Comparison of ENCODE assay signal across 8 mouse cellular contexts in genomic region chr9:110655651-110656007, GRCm38 (mm10). TPM values are rescaled to one million over a fixed set of nuclear protein-coding genes. Genes with fewer than 3 reads are reported as not detected.
DNase-seq lines count a peak whose midpoint lies in the region; ATAC-seq and TF ChIP-seq lines count a peak whose summit lies in the region.

No protein-coding gene starts in this region.

- peak overlapping the region; percentile 85 for H3K9ac ChIP-seq in heart, embryonic 14.5 days (ENCODE audit: low read length)
- H3K9ac ChIP-seq in forebrain, postnatal 0 days = peak overlapping the region; percentile 90

- 81% methylated on average over 9 of the region's 10 CpGs for WGBS in heart, embryonic 14.5 days
- 83% methylated on average over 10 of the region's 10 CpGs for WGBS in forebrain, postnatal 0 days
- WGBS in midbrain, embryonic 10.5 days = 82% methylated on average over 10 of the region's 10 CpGs

- H3K4me3 ChIP-seq in heart, embryonic 14.5 days (ENCODE audit: control insufficient read depth in 1 of 2, insufficient read depth in 1 of 2, low read depth in 1 of 2, low read length in 2 of 2) = peak overlapping the region; percentile 27 to 72
- H3K4me3 ChIP-seq in G1E (ENCODE audit: low read depth, low read length) = peak overlapping the region; percentile 78
- H3K4me3 ChIP-seq in forebrain, postnatal 0 days (ENCODE audit: low read depth, low read length) = peak overlapping the region; percentile 75
- peak overlapping the region; percentile 78 for H3K4me3 ChIP-seq in midbrain, embryonic 10.5 days

- peak overlapping the region; percentile 85 for H3K4me2 ChIP-seq in heart, embryonic 14.5 days (ENCODE audit: low read length)
- H3K4me2 ChIP-seq in forebrain, postnatal 0 days (ENCODE audit: low read depth) = peak overlapping the region; percentile 70

- no peak for DNase-seq in heart, postnatal 36 days
- no peak for DNase-seq in G1E (ENCODE audit: low spot score)
- no peak for DNase-seq in forebrain, postnatal 0 days
- no peak for DNase-seq in midbrain, embryonic 10.5 days (ENCODE audit: low spot score)
- no peak for DNase-seq in layer of hippocampus, adult 18-20 months (ENCODE audit: low spot score in 2 of 2)
- no peak for DNase-seq in thymus, postnatal 4 days
- no peak for DNase-seq in frontal cortex, adult 2 months (ENCODE audit: extremely low spot score in 1 of 2, low spot score in 1 of 2)

- H3K27me3 ChIP-seq in heart, embryonic 14.5 days (ENCODE audit: control insufficient read depth, insufficient read depth, low read length) = no peaks in the 10 kb centered on the region
- H3K27me3 ChIP-seq in G1E (ENCODE audit: insufficient read depth, low read length) = no peaks in the 10 kb centered on the region
- H3K27me3 ChIP-seq in forebrain, postnatal 0 days (ENCODE audit: insufficient read depth, low read length) = no peaks in the 10 kb centered on the region; the same call in 1 of the 2 replicates
- peaks cover 31% of the 10 kb centered on the region for H3K27me3 ChIP-seq in midbrain, embryonic 10.5 days (ENCODE audit: low read depth, poor library complexity, severe bottlenecking)

- no peaks in the 10 kb centered on the region for H3K9me3 ChIP-seq in heart, embryonic 14.5 days (ENCODE audit: control insufficient read depth, low read length)
- H3K9me3 ChIP-seq in G1E (replicated peaks) = no peaks in the 10 kb centered on the region
- H3K9me3 ChIP-seq in forebrain, postnatal 0 days (ENCODE audit: low read length) = no peaks in the 10 kb centered on the region
- H3K9me3 ChIP-seq in midbrain, embryonic 10.5 days (replicated peaks) = no peaks in the 10 kb centered on the region

- peaks cover 23 to 43% of the 10 kb centered on the region in 2 experiments for H3K4me1 ChIP-seq in heart, embryonic 14.5 days (ENCODE audit: control insufficient read depth in 2 of 2, insufficient read depth in 2 of 2, low read length in 2 of 2)
- H3K4me1 ChIP-seq in G1E (ENCODE audit: insufficient read depth, low read depth, low read length) = peaks cover 78% of the 10 kb centered on the region
- peaks cover 4% of the 10 kb centered on the region; the same call in 1 of the 2 replicates for H3K4me1 ChIP-seq in forebrain, postnatal 0 days (ENCODE audit: insufficient read depth)
- H3K4me1 ChIP-seq in midbrain, embryonic 10.5 days = peaks cover 57% of the 10 kb centered on the region

- TF ChIP-seq CTCF in G1E (IDR thresholded peaks at IDR 0.05; ENCODE audit: low read depth, low read length) = no peak
- no peak for TF ChIP-seq CTCF in forebrain, postnatal 0 days (IDR thresholded peaks at IDR 0.05; ENCODE audit: low read depth)

- intact Hi-C loops in heart, postnatal 36 days (cut with DNase I) = no loop called here

- no peak for ATAC-seq in heart, embryonic 14.5 days (ENCODE audit: insufficient number of reproducible peaks, insufficient read depth, low FRiP score, low read depth)
- ATAC-seq in G1E (ENCODE audit: extremely low read depth, insufficient number of reproducible peaks, low FRiP score, poor library complexity, severe bottlenecking) = no peak
- no peak for ATAC-seq in forebrain, postnatal 0 days

- peak overlapping the region; percentile 64 to 94 for H3K27ac ChIP-seq in heart, embryonic 14.5 days (replicated peaks in 1 of 2; ENCODE audit: control insufficient read depth in 1 of 2, insufficient read depth in 1 of 2, low read depth in 2 of 2, low read length in 2 of 2)
- peak overlapping the region; percentile 97 for H3K27ac ChIP-seq in forebrain, postnatal 0 days (ENCODE audit: low read depth, low read length)
- H3K27ac ChIP-seq in midbrain, embryonic 10.5 days (replicated peaks) = peak overlapping the region; percentile 98

- peaks cover 7% of the 10 kb centered on the region for H3K36me3 ChIP-seq in heart, embryonic 14.5 days (ENCODE audit: control insufficient read depth, insufficient read depth, low read length)
- peaks cover 39% of the 10 kb centered on the region for H3K36me3 ChIP-seq in G1E (replicated peaks)
- 0 out of 2 replicates have a peak, but pooled peaks cover 3% of the 10 kb centered on the region for H3K36me3 ChIP-seq in forebrain, postnatal 0 days (ENCODE audit: insufficient read depth)
- peaks cover 12% of the 10 kb centered on the region for H3K36me3 ChIP-seq in midbrain, embryonic 10.5 days

RNA-seq across cellular contexts. Expression of gene Ccdc12, which starts 0.7 kb away (rescaled TPM):
- polyA plus RNA-seq in heart, embryonic 14.5 days (2014; fragmentation: Nextera tagmentation; extraction: Ambion mirVana) = 146 and 147 TPM in 2 replicates
- 10 to 100 TPM; 60.6 to 66.9 TPM for total RNA-seq in heart, postnatal 36 days (2021)
- total RNA-seq in G1E (2014; fragmentation: Nextera tagmentation) = 36.2 TPM in 2 replicates
- 202 and 222 TPM in 2 replicates for total RNA-seq in G1E (2017)
- polyA plus RNA-seq in G1E (2012) = 331 and 365 TPM in 2 replicates
- total RNA-seq in forebrain, postnatal 0 days (2014; rRNA removed) = 38.4 and 48.4 TPM in 2 replicates
- 103 and 104 TPM in 2 replicates for polyA plus RNA-seq in forebrain, postnatal 0 days (2015; fragmentation: Nextera tagmentation; extraction: Ambion mirVana)
- polyA plus RNA-seq in midbrain, embryonic 10.5 days (2016; fragmentation: Nextera tagmentation; extraction: Ambion mirVana) = 176 and 189 TPM in 2 replicates
- total RNA-seq in layer of hippocampus, adult 18-20 months (2021) = 10 to 100 TPM; 50.9 to 62.8 TPM
- polyA plus RNA-seq in frontal cortex, adult 2 months (2012; rRNA removed) = 105 and 106 TPM in 2 replicates

RNA-seq across cellular contexts. Expression of gene Nbeal2, which starts 1.7 kb away (rescaled TPM):
- polyA plus RNA-seq in heart, embryonic 14.5 days (2014; fragmentation: Nextera tagmentation; extraction: Ambion mirVana) = 2.4 and 2.7 TPM in 2 replicates
- 10 to 100 TPM in 1 of 2 experiments, 1 to 10 TPM in 1; 9.5 to 11.0 TPM for total RNA-seq in heart, postnatal 36 days (2021)
- total RNA-seq in G1E (2014; fragmentation: Nextera tagmentation) (26.1 and 37.4 TPM in 2 replicates), G1E (2017) (28.1 and 32.5 TPM in 2 replicates)
- 56.7 and 64.7 TPM in 2 replicates for polyA plus RNA-seq in G1E (2012)
- 6.1 and 17.6 TPM in 2 replicates for total RNA-seq in forebrain, postnatal 0 days (2014; rRNA removed)
- 1.1 and 2.0 TPM in 2 replicates for polyA plus RNA-seq in forebrain, postnatal 0 days (2015; fragmentation: Nextera tagmentation; extraction: Ambion mirVana)
- 1.3 and 1.4 TPM in 2 replicates for polyA plus RNA-seq in midbrain, embryonic 10.5 days (2016; fragmentation: Nextera tagmentation; extraction: Ambion mirVana)
- 10 to 100 TPM; 13.4 to 18.9 TPM for total RNA-seq in layer of hippocampus, adult 18-20 months (2021)
- polyA plus RNA-seq in frontal cortex, adult 2 months (2012; rRNA removed) = 22.4 and 24.5 TPM in 2 replicates

RNA-seq across cellular contexts. Expression of gene Nradd, which starts 31.4 kb away (rescaled TPM):
- polyA plus RNA-seq in heart, embryonic 14.5 days (2014; fragmentation: Nextera tagmentation; extraction: Ambion mirVana) = 8.4 and 12.2 TPM in 2 replicates
- 1 to 10 TPM in 1 of 2 experiments, under 1 TPM in 1; 0.92 to 1.2 TPM for total RNA-seq in heart, postnatal 36 days (2021)
- total RNA-seq in G1E (2014; fragmentation: Nextera tagmentation) (1.3 TPM in 1 of 2 replicates, not detected in the other), G1E (2017) (5.8 and 7.3 TPM in 2 replicates)
- 1.8 and 2.2 TPM in 2 replicates for polyA plus RNA-seq in G1E (2012)
- total RNA-seq in forebrain, postnatal 0 days (2014; rRNA removed) = 21.3 and 22.5 TPM in 2 replicates
- 19.1 and 27.2 TPM in 2 replicates for polyA plus RNA-seq in forebrain, postnatal 0 days (2015; fragmentation: Nextera tagmentation; extraction: Ambion mirVana)
- 36.8 and 45.4 TPM in 2 replicates for polyA plus RNA-seq in midbrain, embryonic 10.5 days (2016; fragmentation: Nextera tagmentation; extraction: Ambion mirVana)
- total RNA-seq in layer of hippocampus, adult 18-20 months (2021) = 1 to 10 TPM; 2.0 to 3.5 TPM
- polyA plus RNA-seq in frontal cortex, adult 2 months (2012; rRNA removed) = 8.5 and 9.4 TPM in 2 replicates
